Mouse (Mus musculus): ENCODE results near the gene Hdac9. TPM values are rescaled to one million over a fixed set of nuclear protein-coding genes. Genes with fewer than 3 reads are reported as not detected.

Gene Hdac9
- polyA plus RNA-seq (2015; fragmentation: Illumina TruSeq; extraction: RNeasy Lipid Tissue Mini Kit (QIAGEN cat#74804); ENCODE audit: insufficient read depth, low read depth, low replicate concordance), result 0.65 TPM

DNA sequence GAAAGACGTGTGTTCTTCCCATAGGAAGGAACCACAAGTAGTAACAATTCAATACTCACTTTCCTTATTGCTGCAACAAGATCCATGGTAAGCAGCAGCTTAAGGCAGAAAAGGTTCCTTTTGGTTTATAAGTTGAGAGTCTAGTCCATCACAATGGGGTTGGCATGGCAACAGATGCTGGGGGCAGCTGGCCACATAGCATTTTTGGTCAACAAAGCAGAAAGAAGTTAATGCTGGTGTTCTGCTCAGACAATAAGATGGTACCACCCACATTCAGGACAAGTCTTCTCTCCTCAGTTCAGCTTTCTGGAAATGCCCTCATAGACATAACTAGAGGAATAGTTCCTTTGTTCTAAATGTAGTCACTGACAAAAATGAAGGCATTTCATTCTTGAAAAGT lies at the start of gene Hdac9:
TSS of gene Hdac9 (minus strand) at position 101 of the 400 bp plus-strand sequence.

Other genes with a start within 250 kb of the Hdac9 start
- not detected for gene Prps1l1, start 67.7 kb upstream of the Hdac9 start, polyA plus RNA-seq (2015; fragmentation: Illumina TruSeq; extraction: RNeasy Lipid Tissue Mini Kit (QIAGEN cat#74804); ENCODE audit: insufficient read depth, low read depth, low replicate concordance)
- 5.5 TPM for gene Snx13, start 130.1 kb upstream of the Hdac9 start, polyA plus RNA-seq (2015; fragmentation: Illumina TruSeq; extraction: RNeasy Lipid Tissue Mini Kit (QIAGEN cat#74804); ENCODE audit: insufficient read depth, low read depth, low replicate concordance)

All from pancreas, adult 10 weeks (tissue).